Mouse (Mus musculus) CH12.LX (cell line): Measurements from ENCODE around the gene Rest.

ENCODE experiments used
- CTCF ChIP-seq, 2 experiments: IDR thresholded peaks in 1 of 2; conservative IDR thresholded peaks in 1 of 2; 2 replicates each; pipeline ENCODE4 v1.5.1; 2011 to 2012; ENCODE audit warnings: low read depth in 2 of 2, low read length in 2 of 2, improper control_type of control experiment in 1 of 2, inconsistent platforms in 1 of 2, mild to moderate bottlenecking in 1 of 2, moderate library complexity in 1 of 2
- POLR2AphosphoS2 ChIP-seq: IDR thresholded peaks from 2 replicates; pipeline ENCODE4 v1.6.1; 2011; ENCODE audit warnings: low read depth, low read length, improper control_type of control experiment
- TCF12 ChIP-seq: IDR thresholded peaks from 2 replicates; pipeline ENCODE4 v1.6.1; 2014; ENCODE audit warnings: low read depth, mild to moderate bottlenecking, inconsistent platforms, low read length, improper control_type of control experiment

- no peak for TF ChIP-seq TCF12
- no peak for TF ChIP-seq POLR2AphosphoS2
- TF ChIP-seq CTCF (conservative IDR thresholded peaks at IDR 0.05 in 1 of 2, IDR thresholded peaks at IDR 0.05 in 1 of 2; ENCODE audit: low read depth in 2 of 2, low read length in 2 of 2): no peak
These were observed 36.1 kb downstream of the Rest start for GRCm38 (mm10) chr5:77301296-77301903.
